21 mouse cellular contexts compared by ENCODE assay signal in the genomic region with DNA sequence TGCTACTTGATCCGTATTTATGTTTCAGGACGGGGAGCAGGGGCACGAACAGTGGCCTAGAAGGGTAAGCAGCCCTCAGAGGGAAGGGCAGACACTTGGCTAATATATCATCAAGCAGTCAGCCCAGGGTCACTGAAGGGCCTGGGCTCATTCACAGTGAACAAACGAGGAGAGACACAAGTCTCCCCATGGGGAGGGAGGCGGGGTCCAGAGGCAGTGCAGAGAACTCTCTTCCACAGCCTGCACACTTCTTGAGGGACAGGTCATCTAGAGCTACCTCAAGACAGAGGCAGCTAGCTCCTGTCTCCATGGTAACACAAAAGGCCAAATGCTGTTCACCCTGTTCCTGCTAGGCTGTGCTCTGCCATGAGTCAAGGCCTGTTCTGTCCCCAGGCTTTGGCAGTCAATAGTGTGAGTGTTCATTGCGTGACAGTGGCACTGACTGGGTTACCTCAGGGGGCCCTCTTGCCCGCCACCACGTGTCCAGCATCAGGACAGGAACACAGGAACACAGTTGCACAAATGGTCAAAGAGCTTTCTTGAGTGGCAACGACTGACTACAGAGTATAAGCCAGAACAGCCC.
DNase-seq lines count a peak whose midpoint lies in the region; ATAC-seq and TF ChIP-seq lines count a peak whose summit lies in the region.
"Had no signal": no experiment of that assay in that cellular context is flagged by ENCODE, and none has a peak within 500 bp of the region (broad histone marks: within the 10 kb centered on the region; RNA-seq: fewer than 3 reads in every experiment).

No protein-coding gene starts in this region.

- no peak for TF ChIP-seq CTCF in gastrocnemius, adult 2 months (IDR thresholded peaks at IDR 0.05)
- TF ChIP-seq CTCF in midbrain, postnatal 0 days (IDR thresholded peaks at IDR 0.05), result no peak

- no peak for ATAC-seq in midbrain, postnatal 0 days (ENCODE audit: low FRiP score)
- ATAC-seq in midbrain, embryonic 11.5 days (ENCODE audit: low FRiP score), result no peak
- ATAC-seq in embryonic facial prominence, embryonic 13.5 days (ENCODE audit: insufficient number of reproducible peaks, insufficient read depth, low FRiP score, low TSS enrichment, low read depth), result no peak
- ATAC-seq: activated CD4-positive, CD25-positive, alpha-beta regulatory T cell, adult 4 months; Patski had no signal

- no peak overlapping the region for H3K4me3 ChIP-seq in gastrocnemius, adult 2 months
- no peak overlapping the region for H3K4me3 ChIP-seq in midbrain, postnatal 0 days (ENCODE audit: low read depth, low read length)
- no peak overlapping the region for H3K4me3 ChIP-seq in midbrain, embryonic 11.5 days (ENCODE audit: low read depth, low read length)
- no peak overlapping the region for H3K4me3 ChIP-seq in embryonic facial prominence, embryonic 13.5 days
- H3K4me3 ChIP-seq: embryonic facial prominence, embryonic 12.5 days; forebrain, embryonic 10.5 days; heart, adult 2 months; heart, embryonic 15.5 days; midbrain, embryonic 10.5 days had no signal

- no peak overlapping the region for H3K4me2 ChIP-seq in midbrain, postnatal 0 days (ENCODE audit: low read depth, low read length, poor library complexity, severe bottlenecking)
- H3K4me2 ChIP-seq in midbrain, embryonic 11.5 days, result no peak overlapping the region
- H3K4me2 ChIP-seq in embryonic facial prominence, embryonic 13.5 days, result no peak overlapping the region
- H3K4me2 ChIP-seq: embryonic facial prominence, embryonic 12.5 days; heart, embryonic 15.5 days; liver, embryonic 11.5 days had no signal

- WGBS in midbrain, postnatal 0 days, result 61% methylated on average over 9 of the region's 9 CpGs
- 64% methylated on average over 9 of the region's 9 CpGs for WGBS in midbrain, embryonic 11.5 days
- WGBS in embryonic facial prominence, embryonic 13.5 days, result 57% methylated on average over 9 of the region's 9 CpGs

- H3K27ac ChIP-seq in gastrocnemius, adult 2 months, result peak overlapping the region; percentile 53
- no peak overlapping the region for H3K27ac ChIP-seq in midbrain, postnatal 0 days (ENCODE audit: low read depth, low read length)
- H3K27ac ChIP-seq in midbrain, embryonic 11.5 days (ENCODE audit: low read depth, low read length), result no peak overlapping the region
- no peak overlapping the region for H3K27ac ChIP-seq in embryonic facial prominence, embryonic 13.5 days
- H3K27ac ChIP-seq: embryonic facial prominence, embryonic 12.5 days; forebrain, embryonic 10.5 days; heart, adult 2 months; heart, embryonic 15.5 days; midbrain, embryonic 10.5 days had no signal

- H3K36me3 ChIP-seq in midbrain, postnatal 0 days (ENCODE audit: insufficient read depth, low read length), result no peaks in the 10 kb centered on the region
- no peaks in the 10 kb centered on the region for H3K36me3 ChIP-seq in midbrain, embryonic 11.5 days (ENCODE audit: control insufficient read depth, insufficient read depth, low read length)
- peaks cover 21% of the 10 kb centered on the region for H3K36me3 ChIP-seq in embryonic facial prominence, embryonic 13.5 days
- H3K36me3 ChIP-seq: embryonic facial prominence, embryonic 12.5 days had no signal

- no peak for DNase-seq in gastrocnemius, adult 2 months
- DNase-seq in gastrocnemius, postnatal 10 days, result no peak
- peak; percentile 27 for DNase-seq in midbrain, postnatal 0 days (ENCODE audit: low spot score)
- DNase-seq in midbrain, embryonic 11.5 days (ENCODE audit: low spot score, missing footprints), result no peak
- DNase-seq in left cerebral cortex, postnatal 36 days (ENCODE audit: low spot score in 2 of 2), result no peak
- no peak for DNase-seq in thymus, postnatal 10 days (ENCODE audit: low spot score in 2 of 2)
- DNase-seq: cerebellum, adult 9-10 months; heart, adult 2 months; kidney, adult 18-20 months; lung, adult 2 months; lung, postnatal 36 days; right cerebral cortex, adult 18-20 months; thymus, adult 18-20 months had no signal

- H3K9me3 ChIP-seq in midbrain, postnatal 0 days (ENCODE audit: low read length), result no peaks in the 10 kb centered on the region
- H3K9me3 ChIP-seq in midbrain, embryonic 11.5 days (ENCODE audit: control insufficient read depth, low read length), result no peaks in the 10 kb centered on the region
- H3K9me3 ChIP-seq in embryonic facial prominence, embryonic 13.5 days, result no peaks in the 10 kb centered on the region
- H3K9me3 ChIP-seq: embryonic facial prominence, embryonic 12.5 days; forebrain, embryonic 10.5 days; heart, embryonic 15.5 days; midbrain, embryonic 10.5 days had no signal

- H3K9ac ChIP-seq in midbrain, postnatal 0 days (replicated peaks; ENCODE audit: low read length, poor library complexity, severe bottlenecking), result no peak overlapping the region
- no peak overlapping the region; the same call in 1 of the 2 replicates for H3K9ac ChIP-seq in midbrain, embryonic 11.5 days (ENCODE audit: low read length)
- peak overlapping the region; percentile 11; the same call in 1 of the 2 replicates for H3K9ac ChIP-seq in embryonic facial prominence, embryonic 13.5 days
- H3K9ac ChIP-seq: embryonic facial prominence, embryonic 12.5 days; heart, embryonic 15.5 days had no signal

- intact Hi-C loops in gastrocnemius, adult 2 months (cut with DNase I), result no loop called here
- intact Hi-C loops in left cerebral cortex, postnatal 36 days (cut with DNase I), result no loop called here

- no peaks in the 10 kb centered on the region for H3K4me1 ChIP-seq in midbrain, postnatal 0 days (ENCODE audit: insufficient read depth, low read length)
- no peaks in the 10 kb centered on the region; the same call in none of the 2 replicates for H3K4me1 ChIP-seq in midbrain, embryonic 11.5 days (ENCODE audit: control insufficient read depth, insufficient read depth, low read length)
- H3K4me1 ChIP-seq in embryonic facial prominence, embryonic 13.5 days, result peaks cover 39% of the 10 kb centered on the region

- H3K27me3 ChIP-seq in midbrain, postnatal 0 days (ENCODE audit: insufficient read depth, low read length), result no peaks in the 10 kb centered on the region
- H3K27me3 ChIP-seq in midbrain, embryonic 11.5 days (ENCODE audit: control insufficient read depth, insufficient read depth, low read length), result no peaks in the 10 kb centered on the region
- H3K27me3 ChIP-seq in embryonic facial prominence, embryonic 13.5 days, result no peaks in the 10 kb centered on the region
- H3K27me3 ChIP-seq: embryonic facial prominence, embryonic 12.5 days; heart, embryonic 15.5 days; Patski had no signal
